30 mouse cellular contexts compared by ENCODE assay signal in the genomic region with DNA sequence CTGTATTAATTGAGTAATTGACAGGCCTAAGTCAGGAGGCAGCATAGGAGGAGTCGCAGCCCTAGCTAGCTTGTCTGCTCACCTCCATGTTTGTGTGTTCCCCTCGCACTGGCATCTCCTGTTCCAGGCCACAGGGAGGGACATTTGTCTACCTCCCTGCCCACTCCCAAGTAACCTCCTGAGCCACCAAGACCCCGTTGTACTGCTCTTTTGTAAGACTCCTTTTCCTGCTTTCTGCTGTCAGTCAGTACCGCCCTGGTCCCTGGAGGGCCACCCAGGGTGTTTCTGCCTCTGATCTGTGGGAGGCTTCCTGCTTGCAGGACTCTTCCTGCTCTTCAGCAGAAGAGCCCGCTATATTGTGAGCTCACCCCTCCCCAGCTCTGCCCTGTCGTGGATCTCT.
DNase-seq lines count a peak whose midpoint lies in the region; ATAC-seq and TF ChIP-seq lines count a peak whose summit lies in the region.
"Had no signal": no experiment of that assay in that cellular context is flagged by ENCODE, and none has a peak within 500 bp of the region (broad histone marks: within the 10 kb centered on the region; RNA-seq: fewer than 3 reads in every experiment).

No protein-coding gene starts in this region.

- H3K9me3 ChIP-seq in kidney, postnatal 0 days (replicated peaks; ENCODE audit: low read length), result no peaks in the 10 kb centered on the region
- H3K9me3 ChIP-seq in kidney, embryonic 15.5 days (replicated peaks), result no peaks in the 10 kb centered on the region
- H3K9me3 ChIP-seq: embryonic facial prominence, embryonic 10.5 days; embryonic facial prominence, embryonic 15.5 days; forebrain, embryonic 12.5 days; liver, embryonic 12.5 days; neural tube, embryonic 12.5 days; stomach, embryonic 15.5 days had no signal

- peak; percentile 35 for DNase-seq in kidney, postnatal 0 days (ENCODE audit: low spot score)
- DNase-seq in thymus, postnatal 14 days, result peak; percentile 35
- DNase-seq in thymus, postnatal 0 days (ENCODE audit: low spot score), result no peak
- DNase-seq in ZHBTc4 (ENCODE audit: low read depth, low spot score), result peak; percentile 40
- DNase-seq in right cerebral cortex, postnatal 25 days, result no peak
- DNase-seq: adrenal gland, adult 2 months; adrenal gland, postnatal 36 days; B cell, adult 2 months; cerebellum, adult 18-20 months; cerebellum, postnatal 25 days; forebrain, postnatal 0 days; heart, adult 2 months; kidney, adult 11 months; layer of hippocampus, postnatal 36 days; left cerebral cortex, postnatal 4 days; liver, postnatal 0 days; lung, postnatal 14 days; right cerebral cortex, postnatal 14 days had no signal

- no peak for TF ChIP-seq CTCF in kidney, postnatal 0 days (IDR thresholded peaks at IDR 0.05; ENCODE audit: low read depth)

- WGBS in kidney, postnatal 0 days, result 44% methylated on average over 6 of the region's 6 CpGs
- 32% methylated on average over 6 of the region's 6 CpGs for WGBS in kidney, embryonic 15.5 days

- no peaks in the 10 kb centered on the region for H3K27me3 ChIP-seq in kidney, postnatal 0 days (ENCODE audit: insufficient read depth, low read length)
- no peaks in the 10 kb centered on the region for H3K27me3 ChIP-seq in kidney, embryonic 15.5 days
- H3K27me3 ChIP-seq: embryonic facial prominence, embryonic 15.5 days; liver, embryonic 12.5 days; stomach, embryonic 15.5 days had no signal

- H3K4me2 ChIP-seq in kidney, postnatal 0 days (ENCODE audit: low read length), result no peak overlapping the region
- H3K4me2 ChIP-seq in kidney, embryonic 15.5 days, result no peak overlapping the region
- H3K4me2 ChIP-seq: embryonic facial prominence, embryonic 15.5 days; forebrain, embryonic 12.5 days; hindbrain, embryonic 14.5 days; liver, embryonic 12.5 days; midbrain, embryonic 11.5 days; neural tube, embryonic 12.5 days; stomach, embryonic 15.5 days had no signal

- no peak overlapping the region for H3K4me3 ChIP-seq in kidney, postnatal 0 days (replicated peaks; ENCODE audit: low read depth, low read length)
- no peak overlapping the region for H3K4me3 ChIP-seq in kidney, embryonic 15.5 days (replicated peaks)
- H3K4me3 ChIP-seq: embryonic facial prominence, embryonic 10.5 days; embryonic facial prominence, embryonic 15.5 days; forebrain, embryonic 12.5 days; heart, adult 2 months; liver, embryonic 12.5 days; neural tube, embryonic 12.5 days; stomach, embryonic 15.5 days had no signal

- ATAC-seq in kidney, postnatal 0 days (replicated peaks; ENCODE audit: low FRiP score, low read depth), result no peak
- no peak for ATAC-seq in kidney, embryonic 15.5 days (replicated peaks; ENCODE audit: low FRiP score)
- ATAC-seq: activated CD4-positive, CD25-positive, alpha-beta regulatory T cell, adult 4 months; forebrain, postnatal 0 days; inflammation-experienced regulatory T-cells, adult 6 months; liver, embryonic 12.5 days; liver, postnatal 0 days; midbrain, embryonic 16.5 days had no signal

- no peak overlapping the region for H3K27ac ChIP-seq in kidney, postnatal 0 days
- no peak overlapping the region for H3K27ac ChIP-seq in kidney, embryonic 15.5 days
- H3K27ac ChIP-seq: embryonic facial prominence, embryonic 10.5 days; embryonic facial prominence, embryonic 15.5 days; forebrain, embryonic 12.5 days; heart, adult 2 months; hindbrain, embryonic 14.5 days; liver, embryonic 12.5 days; neural tube, embryonic 12.5 days; stomach, embryonic 15.5 days had no signal

- no peaks in the 10 kb centered on the region for H3K4me1 ChIP-seq in kidney, postnatal 0 days (replicated peaks; ENCODE audit: insufficient read depth, low read length)
- H3K4me1 ChIP-seq in kidney, embryonic 15.5 days, result peaks cover 15% of the 10 kb centered on the region; the same call in 1 of the 2 replicates
- H3K4me1 ChIP-seq: forebrain, embryonic 12.5 days; liver, embryonic 12.5 days had no signal

- H3K9ac ChIP-seq in kidney, postnatal 0 days (ENCODE audit: low read depth, low read length), result no peak overlapping the region
- no peak overlapping the region for H3K9ac ChIP-seq in kidney, embryonic 15.5 days
- H3K9ac ChIP-seq: embryonic facial prominence, embryonic 15.5 days; forebrain, embryonic 12.5 days; forebrain, postnatal 0 days; hindbrain, embryonic 14.5 days; liver, embryonic 12.5 days; liver, postnatal 0 days; neural tube, embryonic 12.5 days; stomach, embryonic 15.5 days had no signal

- H3K36me3 ChIP-seq in kidney, postnatal 0 days (ENCODE audit: insufficient read depth, low read length), result no peaks in the 10 kb centered on the region
- H3K36me3 ChIP-seq in kidney, embryonic 15.5 days, result no peaks in the 10 kb centered on the region
- H3K36me3 ChIP-seq: embryonic facial prominence, embryonic 10.5 days; embryonic facial prominence, embryonic 15.5 days; forebrain, embryonic 12.5 days; liver, embryonic 12.5 days; neural tube, embryonic 12.5 days; stomach, embryonic 15.5 days had no signal

Comparison
In these comparisons a context has a peak if more than half of its experiments do, and no peak if none do; other contexts are left out.
1. DNase-seq: peak in kidney, postnatal 0 days (single experiment), thymus, postnatal 14 days (single experiment) and ZHBTc4 (single experiment); none in thymus, postnatal 0 days (single experiment) and right cerebral cortex, postnatal 25 days (single experiment).